Mouse (Mus musculus): Measurements from ENCODE around the gene Ifna7. TPM values are rescaled to one million over a fixed set of nuclear protein-coding genes. Genes with fewer than 3 reads are reported as not detected.

Gene Ifna7
- total RNA-seq, 4 experiments from 2014 or later = not detected

DNA sequence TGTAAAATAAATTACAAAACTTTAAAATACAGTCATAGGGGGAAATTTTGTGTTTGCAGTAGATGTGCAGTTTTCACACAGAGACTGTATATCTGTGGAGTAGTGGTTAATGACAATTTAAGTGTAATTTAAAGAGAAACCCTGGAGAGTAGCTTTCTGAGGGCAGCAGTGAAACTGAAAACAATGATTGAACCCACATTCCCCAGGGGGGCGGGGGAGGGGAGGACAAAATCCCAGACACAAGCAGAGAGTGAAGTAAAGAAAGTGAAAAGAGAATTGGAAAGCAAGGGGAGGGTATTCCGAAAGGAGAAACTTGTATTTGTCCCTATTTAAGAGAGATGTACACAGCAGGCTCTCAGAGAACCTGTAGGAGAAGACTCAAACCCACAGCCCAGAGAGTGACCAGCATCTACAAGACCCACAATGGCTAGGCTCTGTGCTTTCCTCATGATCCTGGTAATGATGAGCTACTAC lies 25.4 kb downstream of the Ifna7 start, which contains the start of gene Ifna4:
Ifna4 (plus strand) TSS at position 424 of the 474 bp plus-strand sequence.
- DNase-seq = no peak

DNA sequence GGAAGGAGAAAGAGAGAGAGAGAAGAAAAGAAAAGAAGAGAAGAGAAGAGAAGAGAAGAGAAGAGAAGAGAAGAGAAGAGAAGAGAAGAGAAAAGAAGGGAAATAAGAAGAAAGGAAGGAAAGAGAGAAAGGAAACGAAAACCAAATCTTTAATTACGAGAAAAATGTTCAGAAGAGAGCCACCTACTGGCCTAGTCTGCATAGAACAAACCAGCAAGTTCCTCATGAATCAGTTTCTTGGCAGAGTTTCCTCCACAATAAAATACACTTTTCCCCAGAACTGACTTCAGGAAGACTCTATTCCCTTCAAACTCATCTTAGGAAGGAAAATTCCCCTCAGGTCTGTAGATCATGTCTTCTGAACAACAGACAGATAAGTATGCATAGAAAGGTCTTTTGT lies 29.3 kb downstream of the Ifna7 start:
- DNase-seq = no peak

DNA sequence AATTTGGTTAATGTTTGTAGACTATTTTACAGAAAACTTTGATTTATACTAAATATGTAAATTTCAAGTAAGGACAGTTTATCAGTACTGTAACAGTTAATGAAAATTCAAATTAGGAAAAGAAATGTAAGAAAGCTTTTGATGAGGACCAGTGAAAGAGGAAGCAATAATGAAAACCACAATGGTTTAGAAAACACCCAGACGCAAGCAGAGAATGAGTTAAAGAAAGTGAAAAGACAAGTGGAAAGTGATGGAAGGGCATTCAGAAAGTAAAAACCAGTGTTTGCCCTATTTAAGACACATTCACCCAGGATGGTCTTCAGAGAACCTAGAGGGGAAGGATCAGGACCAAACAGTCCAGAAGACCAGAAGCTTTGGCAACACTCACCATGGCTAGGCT lies 33.7 kb downstream of the Ifna7 start, which contains the start of gene Ifna1:
Ifna1 (plus strand) TSS at position 390 of the 400 bp plus-strand sequence.
- no peak for DNase-seq

DNA sequence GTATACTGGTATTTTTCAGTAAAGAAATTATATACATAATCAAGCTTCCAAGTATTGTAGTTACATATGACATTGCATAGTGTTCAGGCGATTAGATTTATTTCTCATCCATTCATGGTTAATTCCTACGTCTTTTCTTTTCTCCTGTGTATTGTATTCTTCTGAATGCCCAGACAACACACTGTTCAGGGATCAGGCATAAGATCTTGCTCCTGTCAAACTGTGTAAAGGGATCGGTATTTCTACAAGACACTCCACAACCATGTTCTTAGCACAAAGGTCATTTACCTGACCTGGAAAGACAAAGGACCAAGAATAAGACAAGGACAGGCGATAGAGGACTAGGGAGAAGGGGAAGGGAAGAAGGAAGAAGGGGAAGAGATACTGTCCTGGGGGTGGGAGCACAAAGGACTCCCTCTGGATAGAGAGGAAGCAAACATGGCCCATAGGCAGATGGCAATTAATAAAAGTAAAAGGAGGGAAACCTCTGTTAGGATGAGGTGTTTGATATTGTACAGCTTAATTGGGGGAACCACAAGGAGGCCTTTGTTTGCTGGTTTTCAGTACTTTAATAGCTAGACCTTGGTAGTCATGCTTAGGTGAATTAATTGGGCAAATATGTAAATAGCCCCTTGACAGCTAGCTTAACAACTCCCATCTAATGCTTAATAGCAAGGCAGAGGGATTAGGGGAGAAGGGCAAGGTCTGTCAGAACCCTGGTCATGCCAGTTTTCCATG lies 35.2 kb downstream of the Ifna7 start:
- no peak for DNase-seq

DNA sequence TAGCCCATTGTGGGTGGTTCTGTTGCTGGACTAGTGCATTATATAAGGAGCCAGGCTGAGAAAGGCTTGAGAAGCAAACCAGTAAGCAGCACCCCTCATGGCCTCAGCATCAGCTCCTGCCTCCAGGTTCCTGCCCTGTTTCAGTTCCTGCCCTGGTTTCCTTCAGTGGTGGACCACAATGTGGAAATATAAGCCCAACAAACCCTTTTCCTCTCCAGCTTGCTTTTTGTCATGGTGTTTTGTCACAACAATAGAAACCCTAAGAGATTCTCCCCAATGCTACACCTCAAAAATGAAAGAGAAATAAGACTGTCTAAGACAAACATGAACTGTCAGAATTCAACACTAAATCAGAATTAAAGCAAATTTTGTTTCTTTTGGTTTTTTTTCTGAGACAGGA lies 43.2 kb downstream of the Ifna7 start:
- no peak for DNase-seq

DNA sequence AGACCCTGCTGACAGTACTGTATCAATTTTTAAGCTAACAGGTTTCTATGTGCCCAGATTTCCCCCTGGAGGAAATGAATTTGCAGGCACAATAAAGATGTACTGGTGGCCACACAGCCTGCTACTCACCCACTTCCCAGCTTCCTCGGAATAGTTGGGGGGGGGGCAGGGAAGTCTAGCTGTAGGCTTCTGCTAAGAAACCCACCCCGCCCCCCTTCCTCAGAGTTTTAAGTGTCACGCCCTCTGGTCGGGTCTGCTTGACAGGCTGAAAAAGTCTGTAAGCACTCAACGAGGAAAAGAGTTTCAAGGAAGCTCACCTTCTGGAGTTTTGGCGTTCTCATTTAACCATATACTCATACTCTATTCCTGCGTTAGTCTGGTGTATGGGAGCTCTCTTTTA lies 47.3 kb downstream of the Ifna7 start:
- no peak for DNase-seq

DNA sequence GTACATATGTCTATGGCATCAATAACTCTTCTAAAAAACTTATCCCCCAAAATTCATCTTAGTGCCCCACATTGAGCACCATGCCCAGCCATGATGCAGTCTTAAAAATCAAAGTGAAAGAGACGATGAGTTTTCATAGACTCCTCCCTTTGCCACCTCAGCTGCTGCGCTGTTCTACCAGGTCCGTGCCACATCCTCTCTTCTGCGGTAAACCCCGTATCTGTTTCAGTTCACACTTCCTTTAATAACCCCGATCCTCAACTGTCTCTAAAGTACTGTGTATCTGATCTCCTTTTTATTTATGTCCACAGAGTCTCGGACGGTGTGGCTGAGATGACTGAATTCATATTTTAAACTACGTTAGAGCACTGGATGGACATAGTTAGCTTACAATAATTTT lies 48.6 kb downstream of the Ifna7 start:
- DNase-seq = no peak

DNA sequence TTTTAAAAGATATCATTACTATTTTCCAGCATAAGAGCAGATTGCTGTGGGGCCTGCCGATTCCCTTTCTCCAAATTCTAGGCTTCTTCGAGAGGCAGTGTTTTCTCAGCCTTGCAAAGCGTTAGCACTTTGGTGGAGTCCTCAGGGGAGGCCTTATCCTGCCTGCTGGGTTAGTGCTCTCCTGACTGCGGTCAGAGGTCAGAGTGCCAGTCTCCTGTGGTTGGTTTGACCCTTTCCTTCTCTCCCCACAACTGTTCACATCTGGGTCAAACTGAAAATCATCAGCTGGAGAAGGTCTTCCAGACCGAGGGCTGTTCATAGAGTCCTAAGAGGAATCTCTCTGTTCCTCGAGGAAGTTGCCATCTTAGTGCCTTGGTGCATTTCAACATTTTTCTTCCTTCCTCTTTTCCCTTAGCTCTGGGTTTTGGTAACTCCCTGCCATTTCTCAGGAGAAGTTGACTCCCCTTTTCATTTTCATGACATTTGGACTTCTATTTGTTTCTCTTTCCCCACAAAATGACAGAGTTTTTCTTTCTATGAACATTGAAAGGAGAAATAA lies 49.1 kb downstream of the Ifna7 start:
- DNase-seq = no peak

Other genes starting within 250 kb of the Ifna7 start
- not detected for gene Ifna14, start 244.4 kb upstream of the Ifna7 start, total RNA-seq (2022)
- not detected for gene Ifna9, start 223.8 kb upstream of the Ifna7 start, total RNA-seq (2022)
- gene Ifna12, start 212.9 kb upstream of the Ifna7 start, total RNA-seq (2022) = not detected
- not detected for gene C87499, start 181.8 kb upstream of the Ifna7 start, total RNA-seq (2022)
- gene Ifna13, start 171.8 kb upstream of the Ifna7 start, total RNA-seq (2022) = not detected
- gene Ifna16, start 139.3 kb upstream of the Ifna7 start, total RNA-seq (2022) = not detected
- gene Ifna2, start 132.3 kb upstream of the Ifna7 start, total RNA-seq (2022) = not detected
- gene Ifnab, start 124.9 kb upstream of the Ifna7 start, total RNA-seq (2022) = not detected
- gene Gm26566, start 94.4 kb upstream of the Ifna7 start, total RNA-seq (2022) = under 1 TPM; 0.67 to 0.92 (median 0.73) TPM
- 100 to 1,000 TPM in 1 of 4 experiments, 10 to 100 TPM in 3; 76.7 to 100 (median 91.0) TPM for gene Klhl9, start 93.8 kb upstream of the Ifna7 start, total RNA-seq (2022)
- not detected for gene Gm13271, start 61.4 kb upstream of the Ifna7 start, total RNA-seq (2022)
- gene Gm13283, start 56.1 kb upstream of the Ifna7 start, total RNA-seq (2022) = not detected
- under 1 TPM in 1 of 4 experiments, not detected in 3; 0.46 TPM for gene Gm13290, start 42.4 kb upstream of the Ifna7 start, total RNA-seq (2022)
- gene Gm13289, start 39.3 kb upstream of the Ifna7 start, total RNA-seq (2022) = not detected
- not detected for gene Gm13272, start 36.4 kb upstream of the Ifna7 start, total RNA-seq (2022)
- under 1 TPM in 1 of 4 experiments, not detected in 3; 0.49 TPM for gene Ifnz, start 34.1 kb upstream of the Ifna7 start, total RNA-seq (2022)
- gene Gm13276, start 30.5 kb upstream of the Ifna7 start, total RNA-seq (2022) = not detected
- not detected for gene Gm13277, start 27.6 kb upstream of the Ifna7 start, total RNA-seq (2022)
- gene Gm13278, start 24.7 kb upstream of the Ifna7 start, total RNA-seq (2022) = not detected
- gene Gm13275, start 21.7 kb upstream of the Ifna7 start, total RNA-seq (2022) = not detected
- gene Gm13279, start 18.8 kb upstream of the Ifna7 start, total RNA-seq (2022) = not detected
- gene Gm13285, start 16.6 kb upstream of the Ifna7 start, total RNA-seq (2022) = under 1 TPM in 1 of 4 experiments, not detected in 3; 0.24 TPM
- not detected for gene Gm13287, start 13.0 kb upstream of the Ifna7 start, total RNA-seq (2022)
- gene Gm13288, start 10.7 kb upstream of the Ifna7 start, total RNA-seq (2022) = not detected
- not detected for gene Ifna11, start 3.7 kb downstream of the Ifna7 start, total RNA-seq (2022)
- gene Ifna6, start 11.2 kb downstream of the Ifna7 start, total RNA-seq (2022) = not detected
- not detected for gene Ifna5, start 19.3 kb downstream of the Ifna7 start, total RNA-seq (2022)
- gene Ifna4, start 25.6 kb downstream of the Ifna7 start, total RNA-seq (2022) = not detected
- gene Ifna1, start 33.9 kb downstream of the Ifna7 start, total RNA-seq (2022) = not detected
- not detected for gene Ifne, start 64.0 kb downstream of the Ifna7 start, total RNA-seq (2022)